Mouse (Mus musculus) neural tube, embryonic 15.5 days (tissue): Measurements from ENCODE around the gene Rnf130. TPM values are rescaled to one million over a fixed set of nuclear protein-coding genes. Genes with fewer than 3 reads are reported as not detected.

ENCODE experiments used
- ATAC-seq: fragments of 200-750 bp; cut with Nextera tagmentation; 2 replicates; pipeline ENCODE4 v1.8.0; 2017; ENCODE audit warnings: mild to moderate bottlenecking, moderate TSS enrichment, moderate library complexity; ENCODE audit not compliant: low FRiP score
- H3K27ac ChIP-seq: fragments of 300-500 bp; sonication (generic); replicated peaks from 2 replicates; pipeline ENCODE4 v1.5.1; 2015; ENCODE audit warnings: mild to moderate bottlenecking, inconsistent platforms
- H3K27me3 ChIP-seq: fragments of 300-500 bp; sonication (generic); replicated peaks from 2 replicates; pipeline ENCODE4 v1.6.1; 2015; ENCODE audit warnings: inconsistent platforms
- H3K36me3 ChIP-seq: fragments of 300-500 bp; sonication (generic); 2 replicates; pipeline ENCODE4 v1.6.1; 2015; ENCODE audit warnings: inconsistent platforms
- H3K4me1 ChIP-seq: fragments of 300-500 bp; sonication (generic); 2 replicates; pipeline ENCODE4 v1.6.1; 2015; ENCODE audit warnings: inconsistent platforms
- H3K4me2 ChIP-seq: fragments of 300-500 bp; sonication (generic); 2 replicates; pipeline ENCODE4 v1.6.1; 2015; ENCODE audit warnings: inconsistent platforms, mild to moderate bottlenecking, moderate library complexity
- H3K4me3 ChIP-seq: fragments of 300-500 bp; sonication (generic); replicated peaks from 2 replicates; pipeline ENCODE4 v1.5.1; 2015; ENCODE audit warnings: mild to moderate bottlenecking, inconsistent platforms
- H3K9ac ChIP-seq: fragments of 300-500 bp; sonication (generic); replicated peaks from 2 replicates; pipeline ENCODE4 v1.6.1; 2015; ENCODE audit warnings: mild to moderate bottlenecking, inconsistent platforms
- H3K9me3 ChIP-seq: fragments of 300-500 bp; sonication (generic); replicated peaks from 2 replicates; pipeline ENCODE4 v1.6.1; 2016; ENCODE audit warnings: inconsistent platforms
- WGBS: fragments of 180-500 bp; shearing (Covaris S2); methylation state at CpG from one replicate; pipeline ENCODE4 v1.1.7; 2015; ENCODE audit warnings: mixed read lengths; 5-methylcytosine and 5-hydroxymethylcytosine counted together
- microRNA counts: library from miRNA; unstranded; fragments of <30 nt; microRNA quantifications from one replicate; lab custom pipeline; 2016
- microRNA-seq: library from miRNA; unstranded; fragments of <30 nt; microRNA quantifications from one replicate; pipeline ENCODE4, GENCODE M21; 2017
- polyA plus RNA-seq: library from polyadenylated mRNA; unstranded; fragments of >200 nt; fragmentation: Nextera tagmentation; extraction: Ambion mirVana; gene quantifications from 2 replicates; pipeline ENCODE4 v1.2.1, GENCODE M21; 2015

Rnf130 gene
- polyA plus RNA-seq, 1 experiment from 2014 or later = 58.5 TPM

- ATAC-seq = no peak
These were observed 121.0 kb downstream of the Rnf130 start for GRCm38 (mm10) chr11:50146121-50146520.

DNA sequence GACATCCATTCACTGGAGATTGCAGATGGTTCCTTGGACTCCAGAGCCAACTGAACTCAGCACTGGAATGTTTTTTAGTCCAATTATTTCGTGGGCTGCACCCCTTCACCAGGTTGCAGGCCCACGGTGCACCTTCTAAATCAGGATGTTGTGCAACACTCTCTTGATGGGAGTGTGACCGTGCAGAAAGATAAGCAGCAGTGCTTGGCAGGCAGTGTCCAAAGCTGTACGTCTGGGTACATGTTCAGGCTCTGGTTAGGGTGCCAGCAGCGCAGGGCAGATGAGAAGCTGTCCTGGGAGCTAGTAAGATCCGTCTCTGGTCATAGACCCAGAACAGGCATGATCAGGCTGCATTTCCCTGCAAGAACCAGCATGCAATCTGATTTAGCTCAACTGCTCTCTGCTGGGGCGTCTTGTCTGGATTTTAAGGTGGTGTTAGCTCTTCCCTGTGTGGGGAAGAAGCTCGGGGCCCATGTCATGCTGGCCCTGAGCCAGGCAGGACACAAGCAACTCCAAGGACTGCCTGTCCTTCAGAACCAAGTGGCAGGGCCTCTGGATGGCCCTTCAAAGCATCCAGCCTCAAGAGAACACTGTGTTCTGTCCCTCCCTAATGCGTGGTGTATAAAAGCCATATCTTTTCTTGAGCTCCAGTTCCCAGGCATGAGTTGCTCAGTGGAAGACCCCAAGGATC lies 122.3 kb downstream of the Rnf130 start:
- ATAC-seq = no peak

More at GRCm38 (mm10) chr11:50146121-50146520, 121.0 kb downstream of the Rnf130 start:
- WGBS = 94% methylated on average over 13 of the region's 13 CpGs
- Histone ChIP-seq H3K4me2 (no peak overlapping the region), H3K9ac (no peak overlapping the region), H3K9me3 (no peaks in the 10 kb centered on the region), H3K36me3 (peaks cover 91% of the 10 kb centered on the region), H3K27ac (no peak overlapping the region), H3K4me3 (no peak overlapping the region), H3K4me1 (no peaks in the 10 kb centered on the region), H3K27me3 (no peaks in the 10 kb centered on the region)

GRCm38 (mm10) chr11:50147958-50148476 lies 122.9 kb downstream of the Rnf130 start:
- H3K27ac ChIP-seq = no peak overlapping the region
- no peak overlapping the region for H3K9ac ChIP-seq
- no peak overlapping the region for H3K4me2 ChIP-seq
- no peak overlapping the region for H3K4me3 ChIP-seq
- 92% methylated on average over 11 of the region's 11 CpGs for WGBS
- H3K4me1 ChIP-seq = no peaks in the 10 kb centered on the region
- H3K36me3 ChIP-seq = peaks cover 92% of the 10 kb centered on the region
- ATAC-seq = no peak
- no peaks in the 10 kb centered on the region for H3K9me3 ChIP-seq
- H3K27me3 ChIP-seq = no peaks in the 10 kb centered on the region

More for the DNA sequence above, 122.3 kb downstream of the Rnf130 start:
- WGBS = 86% methylated on average over 9 of the region's 9 CpGs
- Histone ChIP-seq H3K4me2 (no peak overlapping the region), H3K4me3 (no peak overlapping the region), H3K9ac (no peak overlapping the region), H3K4me1 (no peaks in the 10 kb centered on the region), H3K36me3 (peaks cover 92% of the 10 kb centered on the region), H3K27me3 (no peaks in the 10 kb centered on the region), H3K9me3 (no peaks in the 10 kb centered on the region), H3K27ac (no peak overlapping the region)

GRCm38 (mm10) chr11:50149200-50149599 lies 124.1 kb downstream of the Rnf130 start:
- Histone ChIP-seq H3K4me2 (no peak overlapping the region), H3K27me3 (no peaks in the 10 kb centered on the region), H3K27ac (no peak overlapping the region), H3K36me3 (peaks cover 91% of the 10 kb centered on the region), H3K4me3 (no peak overlapping the region), H3K4me1 (peaks cover 3% of the 10 kb centered on the region; the same call in 1 of the 2 replicates), H3K9me3 (no peaks in the 10 kb centered on the region), H3K9ac (no peak overlapping the region)
- WGBS = 87% methylated on average over 7 of the region's 7 CpGs
- no peak for ATAC-seq

GRCm38 (mm10) chr11:50149603-50150150 lies 124.5 kb downstream of the Rnf130 start:
- H3K9ac ChIP-seq = no peak overlapping the region
- H3K36me3 ChIP-seq = peaks cover 94% of the 10 kb centered on the region
- H3K27ac ChIP-seq = no peak overlapping the region
- no peak overlapping the region for H3K4me2 ChIP-seq
- H3K4me1 ChIP-seq = peaks cover 3% of the 10 kb centered on the region; the same call in 1 of the 2 replicates
- WGBS = 91% methylated on average over 9 of the region's 9 CpGs
- H3K9me3 ChIP-seq = no peaks in the 10 kb centered on the region
- H3K4me3 ChIP-seq = no peak overlapping the region
- no peak for ATAC-seq
- no peaks in the 10 kb centered on the region for H3K27me3 ChIP-seq

- ATAC-seq = no peak
- no peaks in the 10 kb centered on the region for H3K9me3 ChIP-seq
- H3K4me1 ChIP-seq = peaks cover 3% of the 10 kb centered on the region; the same call in 1 of the 2 replicates
- H3K27me3 ChIP-seq = no peaks in the 10 kb centered on the region
- H3K4me2 ChIP-seq = no peak overlapping the region
- H3K36me3 ChIP-seq = peaks cover 94% of the 10 kb centered on the region
- no peak overlapping the region for H3K4me3 ChIP-seq
- no peak overlapping the region for H3K27ac ChIP-seq
- no peak overlapping the region for H3K9ac ChIP-seq
- 94% methylated on average over 3 of the region's 3 CpGs for WGBS
These were observed 126.2 kb downstream of the Rnf130 start for GRCm38 (mm10) chr11:50151374-50151773.

DNA sequence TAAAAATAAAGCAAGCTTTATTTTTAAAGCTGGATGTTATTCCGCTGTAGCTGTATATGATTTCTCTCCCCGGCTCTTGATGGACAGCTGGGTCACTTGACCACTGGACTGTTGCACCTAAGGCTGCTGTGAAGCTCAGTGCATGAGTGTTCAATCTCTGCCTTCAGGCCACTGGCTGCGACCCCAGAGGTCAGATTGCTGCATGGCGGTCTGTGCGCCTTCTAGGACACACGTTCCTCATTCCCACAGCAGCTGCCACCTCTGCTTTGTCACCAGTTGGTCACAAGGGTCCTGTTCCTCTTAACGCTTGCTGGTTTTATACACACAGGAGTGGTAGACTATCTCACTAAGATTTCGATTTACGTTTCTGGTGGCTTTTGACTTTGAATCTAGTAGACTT lies 129.0 kb downstream of the Rnf130 start:
- ATAC-seq = no peak
- H3K9ac ChIP-seq = no peak overlapping the region
- peaks cover 97% of the 10 kb centered on the region for H3K36me3 ChIP-seq
- no peak overlapping the region for H3K4me2 ChIP-seq
- no peaks in the 10 kb centered on the region for H3K9me3 ChIP-seq
- 74% methylated on average over 9 of the region's 9 CpGs for WGBS
- H3K27ac ChIP-seq = no peak overlapping the region
- no peaks in the 10 kb centered on the region for H3K27me3 ChIP-seq
- H3K4me3 ChIP-seq = no peak overlapping the region
- H3K4me1 ChIP-seq = peaks cover 3% of the 10 kb centered on the region; the same call in 1 of the 2 replicates

MicroRNAs encoded within 50 kb of the gene (microRNA counts, 519-probe panel; counts per million panel counts)
- 2,412 counts per million, percentile 55 among the panel's probes with 10 or more counts for microRNA mmu-miR-340-3p (lab: Ali Mortazavi, UCI)
- microRNA mmu-miR-340-5p (lab: Ali Mortazavi, UCI) = 3,741 counts per million, percentile 89 among the panel's probes with 10 or more counts

Small RNA genes within 50 kb of the gene (microRNA-seq; reads per million reads assigned to microRNA genes)
- 377 reads per million, percentile 70 among the genes with 10 or more reads in this experiment for gene Mir340

Other genes starting within 250 kb of the Rnf130 start
- 5.3 and 6.3 TPM in 2 replicates for gene Gfpt2, start 231.2 kb upstream of the Rnf130 start, polyA plus RNA-seq
- 64.2 and 73.5 TPM in 2 replicates for gene Mapk9, start 178.6 kb upstream of the Rnf130 start, polyA plus RNA-seq
- 25.2 and 31.0 TPM in 2 replicates for gene Rasgef1c, start 123.5 kb upstream of the Rnf130 start, polyA plus RNA-seq
- 35.9 and 41.3 TPM in 2 replicates for gene Tbc1d9b, start 106.0 kb downstream of the Rnf130 start, polyA plus RNA-seq
- 34.2 and 36.7 TPM in 2 replicates for gene Mrnip, start 149.1 kb downstream of the Rnf130 start, polyA plus RNA-seq
- gene Sqstm1, start 185.5 kb downstream of the Rnf130 start, polyA plus RNA-seq = 421 and 450 TPM in 2 replicates
- gene Mgat4b, start 185.5 kb downstream of the Rnf130 start, polyA plus RNA-seq = 50.2 and 63.8 TPM in 2 replicates
- 2.9 and 3.7 TPM in 2 replicates for gene Ltc4s, start 213.3 kb downstream of the Rnf130 start, polyA plus RNA-seq